Mouse (Mus musculus) cerebellum, adult 18-20 months (tissue): ENCODE results near the gene Hus1.

Experiments used
- DNase-seq, 2 experiments: peaks; one replicate each; pipeline ENCODE4 v3.0.0; 2021

Gene Hus1

DNA sequence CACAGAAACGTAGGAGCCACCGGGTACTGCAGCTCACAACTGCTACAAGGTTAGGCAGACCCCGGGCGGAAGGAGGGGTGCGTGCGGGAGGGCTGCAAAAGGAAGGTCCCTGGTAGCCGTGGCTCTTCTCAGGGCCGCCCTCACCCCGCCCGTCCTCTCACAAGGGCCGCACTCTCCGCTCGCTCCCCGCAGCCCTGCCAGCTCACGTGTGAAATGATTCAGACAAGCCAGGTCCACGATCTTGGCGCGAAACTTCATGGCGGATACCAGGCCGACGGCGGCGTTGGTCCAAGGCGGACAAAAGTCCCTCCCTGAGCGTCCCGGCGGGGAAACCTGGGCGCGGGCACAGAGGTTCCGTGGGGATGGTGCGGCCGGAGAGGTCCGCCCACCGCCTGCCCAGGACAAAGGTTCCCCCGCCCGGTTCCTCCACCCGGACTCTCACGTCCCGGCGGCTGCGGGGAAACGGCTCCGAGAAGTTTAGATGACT lies at the start of gene Hus1:
Gene Hus1 (minus strand): TSS at position 339 of the 487 bp plus-strand sequence.
- DNase-seq = peak; percentile 86 to 93

DNA sequence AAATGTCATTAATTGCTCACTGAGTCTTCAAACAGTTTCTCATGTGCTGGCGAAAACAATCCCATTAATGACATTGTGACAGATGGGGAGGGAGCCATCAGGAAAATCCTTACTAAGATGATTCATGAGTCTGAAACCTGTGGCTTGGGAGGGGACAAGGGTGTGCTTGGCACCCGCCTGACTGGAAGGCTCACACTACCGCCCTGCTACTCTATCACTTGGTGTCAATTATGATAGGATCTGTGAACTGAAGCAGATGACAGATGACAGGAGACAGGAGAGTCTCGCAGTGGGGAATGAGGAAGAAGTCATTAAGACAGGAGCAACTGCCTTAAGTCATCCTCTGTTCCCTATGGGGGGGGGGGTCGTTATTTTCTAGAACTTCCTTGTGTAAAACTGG lies 49.5 kb upstream of the Hus1 start:
- DNase-seq = no peak

DNA sequence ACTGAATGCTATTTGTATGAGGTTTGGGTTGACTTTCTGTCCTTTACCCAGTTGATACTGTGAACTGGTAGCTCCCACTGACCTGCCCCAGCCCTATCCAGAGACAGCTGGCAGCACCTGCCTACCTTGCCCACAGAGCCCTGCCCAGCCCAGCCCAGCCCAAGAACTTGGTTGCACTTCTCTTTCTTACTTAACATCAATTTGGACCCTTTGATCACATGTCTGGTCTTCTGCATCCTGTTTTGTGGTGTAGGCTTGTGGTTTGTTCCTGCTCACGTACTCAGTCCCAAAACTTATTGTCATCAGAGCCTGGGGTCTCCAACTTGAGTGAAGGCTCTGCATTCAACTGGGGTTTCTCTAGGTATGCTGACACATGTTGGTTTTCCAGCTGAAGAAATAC lies 49.0 kb upstream of the Hus1 start:
- no peak for DNase-seq

DNA sequence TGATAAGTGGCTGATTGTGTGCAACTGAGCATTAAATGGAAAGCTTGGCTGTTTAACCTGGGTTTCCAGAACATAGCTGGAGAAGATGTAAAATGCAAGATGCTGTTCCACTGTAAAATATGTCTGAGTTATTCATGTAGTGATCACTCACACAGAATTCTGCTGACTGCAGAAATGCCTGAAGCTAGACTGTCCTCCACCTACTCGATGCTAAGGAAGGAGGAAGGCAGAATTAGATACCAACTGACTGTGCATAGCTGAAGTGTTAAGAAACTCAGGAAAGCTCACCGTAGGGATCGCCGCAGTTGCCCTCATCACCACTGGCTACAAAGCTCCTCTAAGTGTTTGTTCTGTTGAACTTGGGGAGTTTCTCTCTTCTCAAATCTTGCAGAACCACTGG lies 46.7 kb upstream of the Hus1 start:
- DNase-seq = no peak

DNA sequence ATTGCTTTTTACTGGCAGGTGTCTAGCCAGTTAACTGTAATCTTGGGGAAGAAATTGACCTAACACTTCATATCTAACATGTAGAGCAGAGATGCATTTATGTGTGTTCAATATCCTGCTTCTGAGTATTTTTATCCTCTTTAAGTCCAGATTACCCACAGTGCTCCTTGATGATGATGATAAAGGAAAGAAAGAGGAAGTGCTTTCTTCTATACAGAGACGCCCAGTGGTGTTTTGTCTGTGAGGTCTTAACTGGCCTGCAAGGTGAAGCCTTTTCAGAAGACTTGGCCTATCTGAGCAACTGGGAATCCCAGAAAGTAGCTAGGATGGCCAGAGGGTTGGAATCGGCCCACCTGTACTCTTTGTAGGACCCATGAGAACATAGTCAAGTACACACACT lies 45.9 kb upstream of the Hus1 start:
- no peak for DNase-seq

DNA sequence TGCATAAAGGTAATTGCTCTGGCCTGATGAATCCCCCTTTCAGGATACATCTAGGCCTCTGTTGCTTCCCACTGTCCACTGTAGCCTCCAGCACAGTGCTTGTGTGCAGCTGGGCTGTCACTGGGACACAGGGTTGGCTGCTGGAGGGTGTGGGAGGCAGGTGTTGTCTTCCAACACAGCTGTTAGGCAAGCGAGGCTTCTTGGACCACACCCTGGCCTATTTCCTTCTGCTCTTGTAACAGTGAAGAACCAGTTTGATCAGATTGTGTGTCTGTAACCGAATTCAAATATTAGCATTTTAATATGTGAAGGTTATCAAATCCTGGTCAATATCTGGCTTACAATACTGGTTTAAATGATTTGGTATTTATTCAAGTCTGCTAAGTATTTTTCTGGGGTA lies 40.9 kb upstream of the Hus1 start:
- DNase-seq = no peak

DNA sequence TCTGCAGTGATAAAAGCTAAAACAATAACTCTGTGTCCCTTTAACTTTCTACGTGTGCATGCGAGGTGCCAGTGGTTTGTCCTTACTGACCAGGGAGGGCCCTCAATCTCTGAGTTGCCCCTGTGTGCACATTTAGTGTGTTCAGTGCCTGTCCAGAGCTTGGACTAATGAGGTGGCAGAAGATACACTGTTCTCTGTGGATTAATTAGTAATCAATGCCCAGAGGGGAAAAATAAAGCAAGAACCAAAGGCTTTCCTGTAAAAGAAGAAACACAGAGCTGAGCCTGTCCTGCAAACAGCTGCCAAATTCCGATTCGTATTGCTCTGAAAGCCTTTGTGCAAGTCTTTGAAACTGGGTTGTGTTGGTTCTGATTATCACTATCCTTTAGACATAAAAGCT lies 39.2 kb upstream of the Hus1 start:
- no peak for DNase-seq

DNA sequence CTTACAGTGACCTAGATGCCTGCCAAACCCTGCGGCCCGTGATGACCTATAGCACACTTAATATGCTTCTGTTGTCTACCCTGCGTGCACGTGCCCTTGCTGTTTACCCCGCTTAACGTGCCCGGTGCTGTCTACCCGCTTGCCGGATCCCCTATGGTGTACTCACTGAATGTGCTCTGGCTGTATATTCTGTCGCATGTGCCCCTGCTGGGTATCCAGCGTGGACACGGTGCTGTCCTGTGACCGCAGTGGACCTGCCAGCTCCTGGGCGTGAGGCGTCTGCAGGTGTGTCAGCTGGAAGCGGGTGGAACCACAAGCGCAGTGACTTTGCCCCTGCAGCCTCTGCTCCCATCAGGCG lies 37.7 kb upstream of the Hus1 start, which contains the start of gene Sun3:
Gene Sun3 (minus strand): TSS at position 289 of the 358 bp plus-strand sequence.
- DNase-seq = no peak

DNA sequence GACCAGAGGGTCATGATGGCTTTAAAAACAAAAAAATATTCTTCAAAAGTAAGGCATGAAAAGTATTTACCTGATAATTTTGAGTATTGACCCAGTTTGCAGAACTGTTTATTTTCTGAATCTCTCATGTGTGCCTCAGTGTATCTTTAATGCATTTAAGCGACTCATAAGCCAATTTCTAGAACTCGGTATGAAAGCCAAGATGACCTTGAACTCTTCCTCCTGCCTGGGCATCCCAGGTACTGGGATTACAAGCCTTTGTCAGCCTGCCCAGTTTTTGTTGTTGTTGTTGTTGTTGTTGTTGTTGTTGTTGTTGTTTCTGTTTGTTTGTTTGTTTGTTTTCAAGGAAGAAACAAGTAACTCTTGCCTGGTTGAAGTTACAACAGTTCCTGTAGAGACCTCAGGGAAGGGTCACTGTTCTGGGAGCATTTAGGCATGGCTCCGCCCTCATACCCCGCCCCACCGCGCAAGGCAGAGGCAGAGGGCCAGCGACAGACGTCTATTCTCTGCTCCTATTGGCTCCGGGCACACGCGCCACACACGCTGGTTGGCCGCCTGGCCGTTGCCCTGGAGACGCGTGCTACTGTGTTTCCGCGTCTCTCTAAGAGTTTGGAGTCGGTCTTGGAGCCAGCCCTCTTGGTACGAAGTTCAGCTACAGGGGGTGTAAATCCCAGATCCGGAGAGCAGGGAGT lies 37.2 kb upstream of the Hus1 start, which contains the start of gene Gm11992:
Gene Gm11992 (plus strand): TSS at position 584 of the 692 bp plus-strand sequence.
- peak; percentile 45 to 46 for DNase-seq

DNA sequence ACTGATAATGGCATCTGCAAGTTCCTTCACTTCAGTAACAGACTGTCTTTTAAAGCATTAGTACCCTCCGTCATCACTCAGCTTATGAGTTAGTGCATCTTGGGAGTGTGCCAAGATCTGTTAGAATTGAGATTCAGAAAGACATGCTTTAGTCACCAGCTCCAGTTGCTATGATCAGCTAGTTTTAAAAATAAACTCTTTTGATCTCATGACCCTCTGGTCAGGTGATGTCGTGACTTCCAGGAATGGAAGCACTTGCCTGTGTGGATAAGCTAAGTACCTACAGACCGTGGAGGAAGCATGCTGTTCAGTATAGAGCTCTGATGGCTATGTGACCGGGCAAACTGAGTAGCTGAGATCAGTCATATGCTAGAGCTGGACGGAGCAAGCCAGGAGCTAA lies 36.1 kb upstream of the Hus1 start:
- no peak for DNase-seq

DNA sequence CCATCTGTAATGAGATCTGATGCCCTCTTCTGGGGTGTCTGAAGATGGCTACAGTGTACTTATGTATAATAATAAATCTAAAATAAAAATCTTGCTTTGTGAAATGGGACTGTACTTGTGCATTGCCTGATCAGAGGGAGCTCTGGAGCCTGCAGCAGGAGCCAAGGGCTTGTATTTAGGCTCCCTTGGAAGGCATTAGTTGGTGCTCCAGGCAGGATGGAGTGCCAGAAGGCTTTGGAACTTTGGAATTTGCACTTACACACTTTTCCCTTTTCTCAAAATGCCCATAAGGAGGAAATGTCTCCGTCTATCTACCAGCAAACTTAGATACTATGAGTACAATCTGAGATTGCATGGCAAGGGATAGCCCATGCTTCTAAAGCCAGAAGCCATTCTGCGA lies 35.6 kb upstream of the Hus1 start:
- no peak for DNase-seq

DNA sequence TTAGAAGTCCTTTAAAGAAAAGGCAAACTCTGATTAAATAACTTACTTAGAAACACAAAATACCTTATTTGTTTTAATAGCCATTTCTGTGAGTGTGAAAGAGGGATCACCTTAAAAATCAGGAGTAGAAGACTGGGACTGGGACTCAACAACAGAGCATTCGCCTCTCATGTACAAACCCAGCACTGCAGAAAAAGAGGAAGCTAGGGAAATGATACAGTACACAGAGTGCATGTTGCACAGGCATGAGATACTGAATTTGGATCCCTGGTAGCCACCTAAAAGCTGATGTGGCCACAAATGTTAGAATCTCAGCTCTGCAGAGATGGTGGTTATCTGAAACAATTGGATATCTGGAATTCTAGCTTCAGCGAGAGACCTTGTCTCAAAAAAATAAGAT lies 20.5 kb upstream of the Hus1 start:
- DNase-seq = no peak

DNA sequence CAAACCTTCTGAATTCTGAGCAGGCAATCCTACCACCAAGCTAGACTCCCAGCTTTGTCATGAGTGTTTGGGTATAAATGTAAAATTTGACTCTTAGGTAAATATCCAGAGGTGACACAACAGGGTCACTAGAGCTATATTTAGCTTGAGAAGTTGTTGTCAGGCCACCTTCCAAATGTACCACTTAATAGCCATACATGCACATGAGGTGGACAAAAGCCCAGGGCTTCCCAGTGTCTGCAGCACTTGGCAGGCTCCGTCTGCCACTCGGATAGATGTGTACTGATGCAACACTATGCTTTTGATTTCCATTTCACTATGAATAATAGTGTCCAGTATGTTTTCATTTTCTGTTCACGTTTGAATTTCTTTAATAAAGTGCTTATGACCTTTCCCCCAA lies 14.2 kb upstream of the Hus1 start:
- no peak for DNase-seq

DNA sequence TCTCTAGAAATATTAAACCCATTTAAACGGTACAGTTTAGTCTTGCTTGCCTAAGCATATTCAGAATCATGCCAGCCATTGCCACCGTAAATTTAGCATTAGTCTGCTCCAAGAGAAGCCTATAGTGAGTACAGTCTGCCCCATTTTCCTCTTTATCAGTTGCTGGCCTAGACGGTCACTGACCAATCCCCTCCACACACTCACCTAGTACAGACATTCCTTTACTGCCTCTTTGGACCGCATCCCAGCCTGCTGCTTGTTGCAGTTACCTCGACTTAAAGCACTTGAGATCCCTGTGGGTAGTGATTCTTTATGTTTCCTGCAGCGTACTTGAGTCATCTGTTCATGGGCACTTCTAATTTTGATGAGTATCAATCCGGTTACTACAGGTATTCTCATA lies 13.8 kb upstream of the Hus1 start:
- no peak for DNase-seq

DNA sequence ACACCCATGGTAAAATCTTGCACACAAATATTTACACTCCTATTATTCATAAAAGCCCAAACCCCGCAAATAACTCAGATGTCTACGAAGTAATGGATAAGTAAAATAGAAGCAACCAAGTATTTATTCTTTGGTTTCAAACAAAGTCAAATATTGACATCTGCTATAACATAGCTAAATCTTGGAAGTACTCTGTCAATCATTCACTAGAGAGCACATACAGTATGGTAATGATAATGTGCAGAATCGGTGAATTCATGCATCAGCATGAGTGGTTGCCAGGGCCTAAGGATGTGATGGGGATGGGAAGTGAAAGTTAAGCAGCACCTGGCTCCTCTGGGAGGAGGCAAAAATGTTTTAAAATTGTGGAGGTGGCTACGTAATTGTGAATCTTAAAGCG lies 9.2 kb upstream of the Hus1 start:
- DNase-seq = no peak

DNA sequence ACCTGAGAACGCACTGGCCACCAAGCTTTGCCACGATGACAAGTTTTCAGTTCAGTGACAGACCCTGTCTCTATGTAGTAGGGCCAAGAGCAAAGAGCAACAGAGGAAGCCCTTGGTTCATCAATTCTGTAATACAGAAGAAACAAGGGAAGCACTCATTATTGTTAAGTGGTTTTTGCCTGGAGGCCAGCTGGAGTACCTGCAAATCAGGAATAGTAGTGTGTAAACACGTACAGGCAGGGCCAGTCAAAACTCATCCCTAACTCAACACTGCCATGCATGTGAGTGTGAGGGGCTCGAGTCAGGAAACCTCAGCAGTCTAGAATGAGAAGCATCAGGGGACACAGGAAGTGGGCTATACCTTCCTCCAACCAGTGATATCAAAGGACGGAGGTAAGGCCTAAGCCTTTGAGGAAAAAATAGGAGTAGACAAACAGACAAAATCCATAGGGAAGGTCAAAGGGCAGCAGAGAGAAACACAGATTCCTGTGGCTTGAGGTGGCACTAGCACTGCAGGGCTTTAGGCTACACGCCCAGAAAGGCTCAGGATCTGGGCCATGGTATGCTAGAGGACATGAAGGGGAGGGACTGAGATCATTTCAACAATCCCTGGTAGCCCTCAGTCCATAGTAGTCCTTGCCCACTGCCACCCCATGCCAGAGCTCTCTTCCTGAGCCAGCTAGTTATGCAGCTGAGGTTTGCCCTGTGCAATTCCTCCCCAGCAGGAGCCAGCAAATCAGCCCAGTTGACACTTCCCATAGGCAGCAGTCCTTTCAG lies 7.7 kb upstream of the Hus1 start:
- no peak for DNase-seq

DNA sequence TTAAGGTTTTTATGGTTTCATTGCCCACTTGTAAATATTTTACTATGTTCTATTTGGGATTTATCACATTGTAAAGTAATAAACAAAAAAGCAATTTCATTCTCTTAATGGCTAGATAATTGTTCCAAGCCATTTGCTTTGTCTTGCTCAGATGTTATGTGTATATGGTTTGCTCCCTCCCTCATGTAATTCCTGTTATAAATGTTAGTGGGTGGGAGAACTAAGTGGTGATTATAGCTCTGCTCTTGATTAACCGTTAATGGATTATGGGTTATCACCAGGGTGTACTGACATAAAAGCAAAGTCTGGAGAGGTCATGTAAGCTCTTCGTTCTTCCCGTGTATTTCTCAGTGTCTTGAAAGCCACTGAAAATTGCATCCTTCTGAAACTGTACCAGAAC lies 3.7 kb upstream of the Hus1 start:
- DNase-seq = no peak

DNA sequence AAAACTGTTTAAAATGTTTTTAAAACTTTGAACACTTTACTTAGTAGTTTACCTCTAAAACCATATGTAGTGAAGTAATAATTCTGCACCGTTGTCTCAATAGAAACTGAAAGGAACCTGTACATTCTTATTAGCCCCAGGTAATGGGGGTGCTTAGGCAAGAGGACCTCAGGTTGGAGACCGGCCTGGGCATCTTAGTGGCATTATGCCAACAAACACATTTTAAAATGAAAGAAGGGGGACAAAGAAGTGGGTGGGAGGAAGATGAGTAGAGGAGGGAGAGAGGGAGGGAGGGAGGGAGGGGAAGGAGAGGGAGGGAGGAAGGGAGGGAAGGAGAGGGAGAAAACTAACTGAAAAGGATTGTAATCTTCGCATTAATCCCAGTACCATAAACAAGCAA lies 357 bp upstream of the Hus1 start:
- DNase-seq = peak in 1 of 2 experiments; percentile 12

DNA sequence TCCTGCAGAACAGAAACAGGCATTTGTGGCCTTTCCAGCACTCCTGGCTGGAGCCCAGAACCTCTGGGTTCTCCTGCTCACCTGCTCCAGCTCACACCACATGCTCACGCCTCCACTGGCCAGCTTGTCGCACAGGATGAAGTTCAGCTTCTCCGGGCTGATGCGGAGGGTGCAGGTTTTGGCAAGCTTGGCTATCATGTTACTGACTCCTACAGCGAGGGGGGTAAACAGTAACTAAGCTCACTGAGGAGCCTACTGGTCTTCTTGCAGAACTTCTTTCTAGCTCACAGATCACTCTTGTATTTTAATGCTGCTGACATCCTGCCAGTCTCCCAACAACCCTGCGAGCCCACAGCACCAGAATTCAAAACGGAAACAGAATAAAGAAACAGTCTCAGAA lies 575 bp downstream of the Hus1 start:
- peak in 1 of 2 experiments; percentile 42 for DNase-seq

DNA sequence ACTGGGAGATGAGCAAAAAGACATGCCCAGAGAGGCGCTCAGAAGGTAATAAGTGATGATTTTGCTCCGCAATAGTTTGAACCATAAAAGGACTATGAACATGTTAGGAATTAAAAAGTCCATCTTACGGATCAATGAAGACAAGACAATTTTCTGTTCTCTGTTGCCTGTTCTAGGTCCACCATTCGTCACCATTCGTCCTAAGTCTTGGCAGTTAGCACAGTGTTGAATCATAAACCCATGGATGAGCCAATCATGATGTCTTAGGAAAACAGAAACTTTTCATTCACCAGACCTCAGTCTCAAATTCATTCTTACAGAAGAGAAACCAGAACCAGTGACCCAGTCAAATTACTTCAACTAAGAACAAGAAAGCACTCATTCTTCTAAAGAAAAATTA lies 2.2 kb downstream of the Hus1 start:
- no peak for DNase-seq

DNA sequence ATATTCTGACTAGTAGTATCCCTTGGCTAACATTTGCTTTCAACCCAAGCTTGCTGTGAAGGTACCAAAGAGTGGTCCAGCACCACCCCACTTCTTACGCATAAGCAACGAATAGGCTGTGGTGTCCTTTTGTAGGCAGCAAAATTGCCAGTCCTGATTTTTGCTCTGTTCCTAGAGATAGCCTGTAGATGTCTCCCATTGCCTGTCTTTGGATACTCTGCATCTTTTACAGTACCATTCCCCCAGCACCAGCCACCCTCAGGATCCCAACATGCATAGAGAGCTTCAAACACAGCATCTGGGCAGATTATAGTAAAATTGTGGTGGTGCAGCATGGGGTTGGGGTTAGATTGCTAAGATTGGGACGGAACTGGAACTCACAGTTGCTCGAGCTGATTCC lies 22.9 kb downstream of the Hus1 start:
- DNase-seq = no peak

DNA sequence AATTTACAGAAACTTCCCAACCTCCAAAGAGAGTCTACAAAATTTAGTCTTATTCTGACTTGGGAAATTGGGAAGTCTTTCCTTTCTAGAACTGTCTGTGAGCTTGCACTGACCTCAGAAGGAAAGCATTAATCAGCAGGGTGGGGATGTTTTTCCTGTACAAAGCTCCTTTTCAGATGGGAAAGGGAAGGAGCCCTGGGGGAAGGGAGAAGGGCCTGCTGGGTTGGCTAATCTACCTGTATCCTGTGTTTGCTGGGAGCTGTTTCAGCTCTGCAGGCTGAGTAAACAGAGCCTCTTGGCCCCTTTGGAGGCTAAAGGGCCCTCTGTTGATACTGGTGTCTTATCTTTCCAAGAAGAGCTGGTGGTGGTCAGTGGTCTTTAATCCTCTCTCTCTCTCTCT lies 24.9 kb downstream of the Hus1 start:
- DNase-seq = no peak

DNA sequence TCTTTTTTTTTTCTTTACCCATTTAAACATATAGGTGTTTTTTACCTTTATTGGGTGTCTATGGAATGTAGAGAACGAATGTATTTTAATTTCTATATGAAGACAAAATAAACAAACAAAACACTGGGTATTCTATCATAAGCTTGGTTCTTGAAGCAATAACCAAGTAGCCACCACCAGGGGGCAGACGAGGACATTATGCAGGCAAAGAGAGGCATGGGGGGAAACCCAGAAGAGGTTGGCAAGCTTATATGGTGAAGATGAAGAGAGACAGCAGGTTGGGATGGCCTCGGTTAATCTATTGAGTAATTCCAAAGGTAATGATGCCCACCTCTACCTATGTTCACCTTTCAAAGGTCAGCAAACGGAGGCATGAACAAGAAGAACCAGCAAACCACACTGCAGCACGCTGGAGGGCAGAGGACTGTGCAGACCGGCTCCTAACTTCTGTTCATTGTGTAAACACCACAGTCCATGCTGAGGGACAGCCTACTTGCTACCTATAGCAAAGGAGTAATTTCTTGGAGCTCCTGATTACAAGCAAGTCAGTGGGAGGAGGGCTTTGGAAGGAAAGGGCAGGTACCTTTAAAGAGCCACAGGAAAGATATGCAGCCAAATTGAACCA lies 27.6 kb downstream of the Hus1 start:
- peak; percentile 58 to 73 for DNase-seq

DNA sequence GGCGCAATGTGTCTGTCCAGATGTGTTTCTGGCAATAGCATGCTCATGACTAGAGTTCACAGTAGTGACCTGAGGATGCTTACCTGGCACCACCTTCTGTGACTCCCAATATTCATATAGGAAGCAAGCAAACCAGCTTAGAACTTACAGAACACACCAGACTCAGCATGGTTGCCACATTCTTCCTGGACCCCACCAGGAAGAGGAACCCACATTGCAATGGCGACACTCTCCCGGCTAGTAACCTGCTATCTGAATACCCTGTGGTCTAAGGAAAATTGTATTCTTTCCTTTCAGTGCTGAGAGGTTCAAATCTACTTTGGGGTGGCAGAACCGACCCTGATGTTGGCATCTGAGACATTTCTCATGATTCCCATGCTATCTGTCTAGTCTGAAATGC lies 32.8 kb downstream of the Hus1 start:
- DNase-seq = no peak
